Mouse (Mus musculus): Measurements from ENCODE around the gene Rasl10a. TPM values are rescaled to one million over a fixed set of nuclear protein-coding genes. Genes with fewer than 3 reads are reported as not detected.

The Rasl10a gene
- total RNA-seq, 2 experiments from 2014 or later = 1.9 to 2.8 TPM

Small RNA genes lying within 50 kb of the gene (microRNA-seq; reads per million reads assigned to microRNA genes)
- gene Gm47296 = not detected

Other genes starting within 250 kb of the Rasl10a start
- 10 to 100 TPM; 56.2 to 56.8 TPM for gene Nf2, start 208.6 kb upstream of the Rasl10a start, total RNA-seq (2021)
- 1 to 10 TPM; 4.0 to 4.1 TPM for gene Nipsnap1, start 184.2 kb upstream of the Rasl10a start, total RNA-seq (2021)
- gene Thoc5, start 162.8 kb upstream of the Rasl10a start, total RNA-seq (2021) = 10 to 100 TPM; 18.2 to 19.6 TPM
- gene Nefh, start 110.1 kb upstream of the Rasl10a start, total RNA-seq (2021) = under 1 TPM; 0.08 to 0.17 TPM
- gene Ap1b1, start 71.3 kb upstream of the Rasl10a start, total RNA-seq (2021) = 10 to 100 TPM; 46.5 to 58.0 TPM
- 10 to 100 TPM; 25.1 to 28.5 TPM for gene Gas2l1, start 7.2 kb downstream of the Rasl10a start, total RNA-seq (2021)
- gene Rhbdd3, start 40.8 kb downstream of the Rasl10a start, total RNA-seq (2021) = 10 to 100 TPM; 25.7 to 25.8 TPM
- 100 to 1,000 TPM; 205 to 243 TPM for gene Ewsr1, start 41.1 kb downstream of the Rasl10a start, total RNA-seq (2021)
- 10 to 100 TPM; 17.4 to 20.4 TPM for gene Emid1, start 94.1 kb downstream of the Rasl10a start, total RNA-seq (2021)
- 100 to 1,000 TPM in 1 of 2 experiments, 10 to 100 TPM in 1; 99.8 to 106 TPM for gene Kremen1, start 203.4 kb downstream of the Rasl10a start, total RNA-seq (2021)